Mouse (Mus musculus) left cerebral cortex, adult 8-10 months (tissue): ENCODE data around the gene Dnajb3. TPM values are rescaled to one million over a fixed set of nuclear protein-coding genes. Genes with fewer than 3 reads are reported as not detected.

ENCODE experiments used
- total RNA-seq, 4 experiments: library from RNA; stranded (reverse); gene quantifications; 2 replicates each; pipeline ENCODE4 v1.2.4; 2022

Dnajb3 gene
- total RNA-seq, 4 experiments from 2014 or later = 1.2 to 3.1 (median 2.2) TPM

Other genes with a start within 250 kb of the Dnajb3 start
- gene Usp40, start 197.2 kb downstream of the Dnajb3 start, total RNA-seq = 10 to 100 TPM; 21.4 to 23.2 (median 23.0) TPM
- gene Ugt1a10, start 150.4 kb downstream of the Dnajb3 start, total RNA-seq = not detected
- not detected for gene Ugt1a9, start 135.0 kb downstream of the Dnajb3 start, total RNA-seq
- not detected for gene Ugt1a8, start 118.0 kb downstream of the Dnajb3 start, total RNA-seq
- 1 to 10 TPM; 1.0 to 2.1 (median 1.9) TPM for gene Ugt1a7c, start 110.7 kb downstream of the Dnajb3 start, total RNA-seq
- under 1 TPM in 2 of 4 experiments, not detected in 2; 0.28 to 0.32 TPM for gene Ugt1a6b, start 102.5 kb downstream of the Dnajb3 start, total RNA-seq
- gene Ugt1a6a, start 71.0 kb downstream of the Dnajb3 start, total RNA-seq = 1 to 10 TPM; 1.3 to 2.5 (median 2.0) TPM
- gene Ugt1a5, start 39.8 kb downstream of the Dnajb3 start, total RNA-seq = under 1 TPM in 1 of 4 experiments, not detected in 3; 0.17 TPM
- gene Ugt1a2, start 5.2 kb downstream of the Dnajb3 start, total RNA-seq = not detected
- under 1 TPM in 1 of 4 experiments, not detected in 3; 0.26 TPM for gene Ugt1a1, start 6.2 kb upstream of the Dnajb3 start, total RNA-seq
- gene Mroh2a, start 21.2 kb upstream of the Dnajb3 start, total RNA-seq = under 1 TPM in 3 of 4 experiments, not detected in 1; 0.07 to 0.40 (median 0.18) TPM
- gene Hjurp, start 71.9 kb upstream of the Dnajb3 start, total RNA-seq = 10 to 100 TPM; 43.2 to 45.6 (median 45.5) TPM
- under 1 TPM; 0.08 to 0.28 (median 0.16) TPM for gene Trpm8, start 71.9 kb upstream of the Dnajb3 start, total RNA-seq
- not detected for gene Spp2, start 201.2 kb upstream of the Dnajb3 start, total RNA-seq